Mouse (Mus musculus) hindbrain, embryonic 14.5 days (tissue): ENCODE measurements around the gene Lhfp. TPM values are rescaled to one million over a fixed set of nuclear protein-coding genes. Genes with fewer than 3 reads are reported as not detected.

Source experiments
- ATAC-seq: fragments of 200-750 bp; cut with Nextera tagmentation; 2 replicates; pipeline ENCODE4 v1.8.0; 2017; ENCODE audit warnings: moderate number of reproducible peaks, mild to moderate bottlenecking, moderate TSS enrichment, moderate library complexity; ENCODE audit not compliant: low FRiP score
- DNase-seq: peaks from one replicate; pipeline ENCODE4 v3.0.0-alpha.2; 2015; ENCODE audit warnings: low spot score
- H3K27ac ChIP-seq: fragments of 300-500 bp; sonication (generic); 2 replicates; pipeline ENCODE4 v1.5.1; 2014; ENCODE audit warnings: mild to moderate bottlenecking, moderate library complexity
- H3K27me3 ChIP-seq: fragments of 300-500 bp; sonication (generic); 2 replicates; pipeline ENCODE4 v1.6.1; 2014; ENCODE audit warnings: mild to moderate bottlenecking, low read length, mixed read lengths; ENCODE audit not compliant: control insufficient read depth, insufficient read depth
- H3K36me3 ChIP-seq: fragments of 300-500 bp; sonication (generic); replicated peaks from 2 replicates; pipeline ENCODE4 v1.6.1; 2014; ENCODE audit not compliant: control insufficient read depth, insufficient read depth
- H3K4me1 ChIP-seq: fragments of 300-500 bp; sonication (generic); replicated peaks from 2 replicates; pipeline ENCODE4 v1.6.1; 2014; ENCODE audit warnings: antibody characterized with exemption, low read length, mixed read lengths; ENCODE audit not compliant: control insufficient read depth, insufficient read depth
- H3K4me2 ChIP-seq: fragments of 300-500 bp; sonication (generic); replicated peaks from 2 replicates; pipeline ENCODE4 v1.6.1; 2014; ENCODE audit warnings: mild to moderate bottlenecking, moderate library complexity
- H3K4me3 ChIP-seq: fragments of 300-500 bp; sonication (generic); replicated peaks from 2 replicates; pipeline ENCODE4 v1.5.1; 2014; ENCODE audit warnings: mild to moderate bottlenecking, low read length
- H3K9ac ChIP-seq: fragments of 300-500 bp; sonication (generic); 2 replicates; pipeline ENCODE4 v1.6.1; 2014
- H3K9me3 ChIP-seq: fragments of 300-500 bp; sonication (generic); 2 replicates; pipeline ENCODE4 v1.6.1; 2016; ENCODE audit warnings: low read length; ENCODE audit not compliant: control insufficient read depth
- WGBS: fragments of 180-500 bp; shearing (Covaris S2); extraction: QIAGEN DNeasy Blood & Tissue Kit; methylation state at CpG from one replicate; pipeline ENCODE4 v1.1.7; 2014; 5-methylcytosine and 5-hydroxymethylcytosine counted together
- polyA plus RNA-seq: library from polyadenylated mRNA; unstranded; fragments of >200 nt; fragmentation: Nextera tagmentation; extraction: Ambion mirVana; gene quantifications from 2 replicates; pipeline ENCODE4 v1.2.1, GENCODE M21; 2014

The Lhfp gene
- polyA plus RNA-seq, 1 experiment from 2014 or later = 48.3 TPM

- WGBS = 94% methylated on average over 8 of the region's 8 CpGs
- Histone ChIP-seq H3K36me3 (peaks cover 87% of the 10 kb centered on the region), H3K27me3 (no peaks in the 10 kb centered on the region), H3K4me3 (no peak overlapping the region), H3K4me2 (no peak overlapping the region), H3K4me1 (no peaks in the 10 kb centered on the region), H3K9me3 (no peaks in the 10 kb centered on the region), H3K27ac (no peak overlapping the region), H3K9ac (no peak overlapping the region)
- ATAC-seq (no peak), DNase-seq (no peak)
Observed at GRCm38 (mm10) chr3:53007411-53007810, 33.9 kb upstream of the Lhfp start.

DNA sequence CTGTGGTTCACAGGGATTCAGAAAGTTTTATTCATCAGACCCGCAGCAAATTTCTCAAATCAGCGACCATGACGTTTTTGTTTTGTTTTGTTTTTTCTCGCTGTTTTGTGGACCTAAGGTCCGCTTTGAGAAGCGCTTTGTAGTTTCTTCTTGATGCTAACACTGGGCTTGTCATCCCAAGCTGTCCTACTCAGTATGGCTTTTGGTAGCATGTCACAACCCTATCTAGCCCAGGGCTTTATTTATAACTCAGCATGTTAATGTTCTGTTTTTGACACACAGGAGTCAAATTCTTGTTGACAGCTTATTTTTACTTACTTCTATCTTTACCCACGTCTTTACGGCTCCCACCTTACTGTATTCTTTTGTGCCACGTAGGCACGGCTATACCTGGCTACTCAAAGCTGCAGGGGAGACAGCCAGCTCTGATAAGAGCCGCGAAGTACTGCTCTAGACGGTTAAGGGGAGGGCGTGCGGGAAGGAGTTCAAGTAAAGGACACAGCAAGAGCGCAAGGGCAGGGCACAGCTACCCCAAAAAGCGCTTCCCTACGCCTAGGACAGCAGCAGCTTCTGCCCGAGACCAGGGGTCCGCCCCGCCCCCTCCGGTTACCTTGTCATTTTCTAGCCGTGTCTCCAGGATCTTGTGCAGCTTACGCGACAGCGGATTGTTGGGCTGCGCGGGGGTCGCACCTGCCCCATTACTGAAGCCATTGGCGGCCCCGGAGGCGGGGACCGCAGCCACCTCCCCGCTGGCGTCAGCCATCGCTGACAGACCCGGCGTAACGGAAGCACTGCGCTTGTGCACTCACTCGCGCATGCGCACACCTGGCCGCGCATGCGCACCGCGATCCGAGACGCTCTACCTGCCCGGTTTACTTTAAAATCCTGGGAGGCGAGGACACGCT lies 24.6 kb upstream of the Lhfp start, which contains the start of gene Cog6:
Cog6 (minus strand) TSS at position 802 of the 905 bp plus-strand sequence.
- H3K4me3 ChIP-seq = peak within 1 kb of the TSS; percentile 89
- ATAC-seq (peak; percentile 96), DNase-seq (peak; percentile 97)
- 6% methylated on average over 53 of the region's 53 CpGs for WGBS
- peak within 1 kb of the TSS; percentile 86 for H3K27ac ChIP-seq
- H3K9ac ChIP-seq = peak within 1 kb of the TSS; percentile 86
- H3K4me2 ChIP-seq = peak within 1 kb of the TSS; percentile 76
- peaks cover 10% of the 10 kb centered on the region; the same call in 1 of the 2 replicates for H3K4me1 ChIP-seq
- H3K27me3 ChIP-seq = no peaks in the 10 kb centered on the region
- H3K9me3 ChIP-seq = no peaks in the 10 kb centered on the region
- peaks cover 25% of the 10 kb centered on the region for H3K36me3 ChIP-seq

- Histone ChIP-seq H3K9ac (no peak overlapping the region), H3K36me3 (no peaks in the 10 kb centered on the region), H3K4me2 (no peak overlapping the region), H3K27ac (no peak overlapping the region), H3K4me3 (no peak overlapping the region), H3K4me1 (no peaks in the 10 kb centered on the region), H3K27me3 (no peaks in the 10 kb centered on the region), H3K9me3 (no peaks in the 10 kb centered on the region)
- no peak for DNase-seq
- WGBS = 81% methylated on average over 4 of the region's 4 CpGs
- ATAC-seq = no peak
Observed at GRCm38 (mm10) chr3:53027333-53027732, 14.0 kb upstream of the Lhfp start.

GRCm38 (mm10) chr3:53029046-53029445 lies 12.3 kb upstream of the Lhfp start:
- no peak overlapping the region for H3K27ac ChIP-seq
- H3K36me3 ChIP-seq = no peaks in the 10 kb centered on the region
- no peak overlapping the region for H3K4me2 ChIP-seq
- no peak overlapping the region for H3K4me3 ChIP-seq
- H3K4me1 ChIP-seq = no peaks in the 10 kb centered on the region
- ATAC-seq (0 out of 2 replicates have a peak, but pooled peaks have one; percentile 65), DNase-seq (peak; percentile 89)
- H3K9me3 ChIP-seq = no peaks in the 10 kb centered on the region
- H3K27me3 ChIP-seq = no peaks in the 10 kb centered on the region
- 24% methylated on average over 7 of the region's 7 CpGs for WGBS
- no peak overlapping the region for H3K9ac ChIP-seq

DNA sequence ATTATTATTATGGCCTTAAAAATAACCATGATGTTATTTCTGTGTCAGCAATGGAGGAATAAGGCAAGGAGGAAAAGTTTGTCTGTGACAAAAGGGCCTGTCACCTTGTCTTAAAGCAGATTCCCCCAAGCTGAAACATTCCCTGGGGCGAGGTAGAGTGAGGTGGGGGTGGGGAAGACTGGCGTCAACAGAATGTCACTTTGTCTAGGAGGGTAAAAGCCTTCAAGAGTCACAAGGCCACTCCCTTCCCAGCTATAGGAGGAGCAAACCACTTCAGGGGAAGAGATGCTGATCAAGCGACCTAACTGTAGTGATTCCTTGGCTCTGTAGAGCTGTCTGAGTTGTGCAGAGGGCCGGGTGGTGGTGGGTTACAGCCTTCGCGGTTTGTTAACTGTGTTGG lies 9.7 kb upstream of the Lhfp start:
- ATAC-seq = no peak

DNA sequence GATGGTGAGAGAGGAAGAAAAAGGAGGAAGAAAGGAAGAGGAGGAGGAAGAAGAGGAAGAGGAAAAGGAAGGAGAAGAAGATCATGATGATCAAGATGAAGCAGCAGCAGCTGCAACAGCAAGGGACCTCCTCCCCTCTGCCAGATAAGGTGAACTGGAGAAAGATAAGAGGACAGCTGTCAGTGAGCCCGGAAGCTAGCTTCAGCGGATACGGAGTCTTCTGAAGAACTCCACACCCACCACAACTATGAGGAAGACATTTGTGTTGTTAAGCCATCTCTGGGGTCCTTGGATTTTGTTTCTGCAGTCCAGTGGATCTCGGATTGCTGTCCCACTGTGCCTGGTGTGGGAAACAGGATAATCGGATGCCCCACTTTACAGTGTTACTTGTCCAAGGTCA lies 8.9 kb upstream of the Lhfp start:
- H3K4me3 ChIP-seq = no peak overlapping the region
- H3K27ac ChIP-seq = no peak overlapping the region
- no peaks in the 10 kb centered on the region for H3K9me3 ChIP-seq
- no peak overlapping the region for H3K9ac ChIP-seq
- H3K4me2 ChIP-seq = no peak overlapping the region
- no peaks in the 10 kb centered on the region for H3K36me3 ChIP-seq
- ATAC-seq (no peak), DNase-seq (no peak)
- WGBS = 79% methylated on average over 5 of the region's 5 CpGs
- no peaks in the 10 kb centered on the region for H3K4me1 ChIP-seq
- no peaks in the 10 kb centered on the region for H3K27me3 ChIP-seq

More for the DNA sequence above, 9.7 kb upstream of the Lhfp start:
- WGBS = 44% methylated on average over 6 of the region's 6 CpGs
- H3K27me3 ChIP-seq = no peaks in the 10 kb centered on the region
- no peak overlapping the region for H3K9ac ChIP-seq
- H3K36me3 ChIP-seq = no peaks in the 10 kb centered on the region
- no peak overlapping the region for H3K27ac ChIP-seq
- H3K4me1 ChIP-seq = no peaks in the 10 kb centered on the region
- H3K9me3 ChIP-seq = no peaks in the 10 kb centered on the region
- H3K4me3 ChIP-seq = no peak overlapping the region
- no peak for DNase-seq
- no peak overlapping the region for H3K4me2 ChIP-seq

- no peak overlapping the region for H3K9ac ChIP-seq
- no peak overlapping the region for H3K4me2 ChIP-seq
- no peaks in the 10 kb centered on the region for H3K9me3 ChIP-seq
- ATAC-seq = no peak
- H3K4me1 ChIP-seq = no peaks in the 10 kb centered on the region
- H3K27me3 ChIP-seq = no peaks in the 10 kb centered on the region
- H3K36me3 ChIP-seq = no peaks in the 10 kb centered on the region
- H3K27ac ChIP-seq = no peak overlapping the region
- 23% methylated on average over 3 of the region's 3 CpGs for WGBS
- no peak overlapping the region for H3K4me3 ChIP-seq
- peak; percentile 72 for DNase-seq
Observed at GRCm38 (mm10) chr3:53033448-53033847, 7.9 kb upstream of the Lhfp start.

GRCm38 (mm10) chr3:53036076-53036475 lies 5.3 kb upstream of the Lhfp start:
- no peak for DNase-seq
- Histone ChIP-seq H3K4me1 (0 out of 2 replicates have a peak, but pooled peaks cover 3% of the 10 kb centered on the region), H3K36me3 (no peaks in the 10 kb centered on the region), H3K27ac (no peak overlapping the region), H3K9me3 (no peaks in the 10 kb centered on the region), H3K4me3 (no peak overlapping the region), H3K27me3 (0 out of 2 replicates have a peak, but pooled peaks cover 5% of the 10 kb centered on the region), H3K4me2 (no peak overlapping the region), H3K9ac (no peak overlapping the region)
- ATAC-seq = no peak
- 81% methylated on average over 5 of the region's 5 CpGs for WGBS

GRCm38 (mm10) chr3:53036941-53037340 lies 4.4 kb upstream of the Lhfp start:
- 89% methylated on average over 7 of the region's 7 CpGs for WGBS
- Histone ChIP-seq H3K9ac (no peak overlapping the region), H3K36me3 (no peaks in the 10 kb centered on the region), H3K4me2 (no peak overlapping the region), H3K27ac (no peak overlapping the region), H3K4me3 (no peak overlapping the region), H3K27me3 (0 out of 2 replicates have a peak, but pooled peaks cover 5% of the 10 kb centered on the region), H3K4me1 (0 out of 2 replicates have a peak, but pooled peaks cover 5% of the 10 kb centered on the region), H3K9me3 (no peaks in the 10 kb centered on the region)
- ATAC-seq (no peak), DNase-seq (no peak)
